Mouse (Mus musculus) macrophage (primary cell): ENCODE data around the gene Ccar1. TPM values are rescaled to one million over a fixed set of nuclear protein-coding genes. Genes with fewer than 3 reads are reported as not detected.
A peak's percentile ranks its signal among the peaks of the same experiment; 100 is the strongest.

Experiments
- H3K27ac ChIP-seq: fragments of 350-480 bp; formaldehyde crosslinking; 2 replicates; pipeline ENCODE4 v1.9.0; 2021
- H3K36me3 ChIP-seq: fragments of 350-480 bp; formaldehyde crosslinking; 2 replicates; pipeline ENCODE4 v1.9.0; 2021; ENCODE audit errors: inconsistent target
- H3K4me3 ChIP-seq: fragments of 350-480 bp; formaldehyde crosslinking; 2 replicates; pipeline ENCODE4 v1.9.0; 2021; ENCODE audit errors: inconsistent target
- H3K79me2 ChIP-seq: fragments of 350-480 bp; formaldehyde crosslinking; 2 replicates; pipeline ENCODE4 v1.9.0; 2021; ENCODE audit errors: inconsistent target
- WGBS: methylation state at CpG from one replicate; pipeline ENCODE4 v1.1.7; 2026; ENCODE audit warnings: inconsistent platforms; ENCODE audit not compliant: missing documents; 5-methylcytosine and 5-hydroxymethylcytosine counted together
- polyA plus RNA-seq: library from polyadenylated mRNA; stranded (reverse); fragments of 250-400 nt; gene quantifications from 3 replicates; pipeline ENCODE4 v1.2.4, GENCODE M21; 2018; ENCODE audit warnings: inconsistent platforms
- total RNA-seq, 78 experiments: library from RNA; depleted of rRNA; stranded (reverse); fragments of 250-400 nt; gene quantifications; 1 replicate in 9 of 78; 2 replicates in 24 of 78; 3 replicates in 43 of 78; 4 replicates in 2 of 78; pipeline ENCODE4 v1.2.4; 2018; ENCODE audit warnings: inconsistent platforms in 56 of 78

The Ccar1 gene
- 100 to 1,000 TPM; 147 to 471 (median 317) TPM for total RNA-seq (2018; cell fraction: chromatin; rRNA removed)
- 10 to 100 TPM; 32.1 to 52.9 (median 41.6) TPM for total RNA-seq (2018; cell fraction: cytosol; rRNA removed)
- 100 to 1,000 TPM in 17 of 26 experiments, 10 to 100 TPM in 9; 62.5 to 247 (median 116) TPM for total RNA-seq (2018; cell fraction: nucleus; rRNA removed)
- 44.5 to 72.7 TPM (median 52.5 TPM) in 3 replicates for polyA plus RNA-seq

DNA sequence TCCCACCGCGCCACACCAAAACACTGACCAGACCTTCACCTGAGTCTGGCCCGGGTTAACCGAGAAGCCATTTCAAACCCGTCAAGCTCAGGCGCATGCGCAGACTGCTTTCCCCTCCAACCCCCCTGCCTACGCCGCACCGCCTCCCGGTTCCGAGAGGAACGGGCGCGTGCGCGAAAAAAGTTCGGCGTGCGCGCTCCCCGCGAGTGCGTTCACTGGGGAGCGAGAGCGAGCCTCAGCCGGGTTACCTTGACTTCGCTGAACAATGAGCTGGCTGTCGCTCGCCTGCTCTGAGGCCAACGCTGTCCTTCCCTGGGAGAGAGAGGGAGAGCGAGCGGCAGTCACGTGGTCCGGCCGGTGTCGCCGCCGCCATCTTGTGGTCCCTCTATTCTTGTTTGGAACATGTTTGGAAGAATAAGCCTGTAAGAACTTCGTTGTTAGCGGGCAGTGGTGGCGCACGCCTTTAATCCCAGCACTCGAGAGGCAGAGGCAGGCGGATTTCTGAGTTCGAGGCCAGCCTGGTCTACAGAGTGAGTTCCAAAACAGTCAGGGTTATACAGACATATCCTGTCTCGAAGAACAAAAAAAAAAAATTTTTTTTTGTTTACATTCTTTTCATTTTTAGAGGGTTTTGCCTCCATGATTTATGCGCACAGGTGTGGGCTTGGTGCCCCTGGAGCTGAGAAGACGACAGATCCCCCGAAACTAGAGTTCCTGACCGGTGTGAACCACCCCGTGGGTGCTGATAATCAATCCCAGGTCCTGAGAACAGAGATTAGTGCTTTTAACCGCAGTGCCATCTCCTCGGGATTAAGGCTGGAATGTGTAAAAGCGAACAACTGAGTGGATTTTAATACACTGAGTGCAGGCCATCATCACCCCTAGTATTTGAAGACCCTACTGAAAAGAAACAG lies at the start of gene Ccar1:
Gene Ccar1, minus strand, starts transcription at position 110 of the 914 bp plus-strand sequence.
- Histone ChIP-seq H3K27ac (peak within 1 kb of the TSS; percentile 84), H3K36me3 (peaks cover 18% of the 10 kb centered on the region; the same call in 1 of the 2 replicates), H3K4me3 (peak within 1 kb of the TSS; percentile 68), H3K79me2 (peaks cover 41% of the 10 kb centered on the region)
- 7% methylated on average over 54 of the region's 55 CpGs for WGBS

DNA sequence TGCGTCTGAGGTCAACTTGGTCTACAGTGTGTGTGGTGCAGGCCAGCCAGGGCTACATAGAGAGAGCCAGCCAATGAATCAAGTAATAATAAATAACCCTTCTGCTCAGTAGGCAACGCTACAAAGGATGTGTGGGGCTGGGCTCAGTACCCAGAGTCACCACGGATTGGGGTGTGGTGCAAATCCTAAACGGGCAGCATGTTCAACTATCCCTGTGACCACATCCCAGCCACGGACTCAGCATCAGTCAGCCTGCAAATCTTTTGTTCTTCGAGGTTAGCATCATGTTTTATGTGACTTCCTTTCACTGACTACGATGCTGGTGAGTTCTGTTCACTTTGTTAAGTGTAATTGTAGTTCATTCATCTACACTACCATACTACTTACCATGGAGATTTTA lies 48.6 kb upstream of the Ccar1 start:
- Histone ChIP-seq H3K79me2 (no peaks in the 10 kb centered on the region), H3K27ac (no peak overlapping the region), H3K36me3 (no peaks in the 10 kb centered on the region), H3K4me3 (no peak overlapping the region)
- WGBS, result 64% methylated on average over 6 of the region's 7 CpGs

DNA sequence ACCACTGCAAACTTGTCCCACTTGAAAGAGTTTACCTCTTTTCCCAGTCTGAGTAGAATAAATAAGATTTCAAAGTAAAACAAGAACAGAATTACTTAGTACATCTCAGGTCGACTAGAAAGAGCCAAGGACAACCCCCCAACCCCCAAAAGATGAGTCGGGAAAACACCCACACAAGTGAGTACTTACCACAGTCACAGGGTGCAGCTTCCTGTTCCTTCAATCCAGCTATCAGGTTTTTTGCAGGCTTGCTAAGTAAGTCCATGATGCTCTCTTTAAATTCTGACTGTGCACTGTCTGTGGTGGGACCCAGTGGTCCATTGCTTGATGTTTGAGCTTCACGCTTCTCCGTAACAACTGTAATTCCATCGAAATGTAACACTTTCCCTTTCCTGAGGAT lies 45.9 kb upstream of the Ccar1 start:
- 61% methylated on average over 5 of the region's 5 CpGs for WGBS
- H3K79me2 ChIP-seq, result no peaks in the 10 kb centered on the region
- H3K4me3 ChIP-seq, result no peak overlapping the region
- no peak overlapping the region for H3K27ac ChIP-seq
- no peaks in the 10 kb centered on the region for H3K36me3 ChIP-seq

DNA sequence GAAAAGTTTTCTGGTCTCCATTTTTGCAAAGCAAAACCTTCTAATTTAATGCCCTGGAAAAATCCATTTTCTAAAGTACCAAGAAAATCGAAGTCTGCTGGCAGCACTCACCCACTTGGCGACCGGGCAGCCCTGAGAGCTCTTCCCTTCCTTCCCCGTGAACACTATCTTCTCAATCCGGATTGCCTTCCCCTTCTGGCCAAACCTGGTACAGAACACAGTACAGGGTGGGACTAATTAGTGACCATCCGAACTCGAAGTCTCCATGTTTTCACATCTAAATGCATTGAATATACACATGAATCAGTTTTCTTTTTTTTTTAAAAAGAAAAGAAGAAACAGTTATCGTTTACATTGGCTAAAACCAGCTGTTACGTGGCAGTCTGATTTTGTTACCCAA lies 40.7 kb upstream of the Ccar1 start:
- WGBS, result 88% methylated on average over 9 of the region's 9 CpGs
- H3K27ac ChIP-seq, result no peak overlapping the region
- H3K36me3 ChIP-seq, result no peaks in the 10 kb centered on the region
- no peaks in the 10 kb centered on the region for H3K79me2 ChIP-seq
- no peak overlapping the region for H3K4me3 ChIP-seq

DNA sequence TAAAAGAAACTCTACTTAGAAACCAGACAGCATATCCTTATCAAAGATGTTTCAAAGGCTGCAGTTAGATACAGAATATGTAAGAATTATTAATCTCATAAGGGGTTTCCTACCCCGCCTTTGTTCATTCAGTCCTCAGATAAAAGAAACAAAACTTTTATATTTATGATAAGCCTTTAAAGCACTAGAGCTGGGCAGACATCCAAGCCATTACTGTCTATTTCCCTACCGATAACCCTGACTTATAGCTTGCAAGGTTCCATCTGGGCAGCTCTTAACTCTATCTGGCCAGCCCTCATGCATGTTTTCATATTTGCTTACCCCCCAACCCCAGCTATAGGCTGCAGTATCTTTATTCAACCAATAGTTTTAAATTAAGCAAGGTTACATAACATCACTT lies 39.5 kb upstream of the Ccar1 start:
- Histone ChIP-seq H3K79me2 (no peaks in the 10 kb centered on the region), H3K4me3 (no peak overlapping the region), H3K36me3 (no peaks in the 10 kb centered on the region), H3K27ac (no peak overlapping the region)
- 100% methylated on average over 2 of the region's 2 CpGs for WGBS

DNA sequence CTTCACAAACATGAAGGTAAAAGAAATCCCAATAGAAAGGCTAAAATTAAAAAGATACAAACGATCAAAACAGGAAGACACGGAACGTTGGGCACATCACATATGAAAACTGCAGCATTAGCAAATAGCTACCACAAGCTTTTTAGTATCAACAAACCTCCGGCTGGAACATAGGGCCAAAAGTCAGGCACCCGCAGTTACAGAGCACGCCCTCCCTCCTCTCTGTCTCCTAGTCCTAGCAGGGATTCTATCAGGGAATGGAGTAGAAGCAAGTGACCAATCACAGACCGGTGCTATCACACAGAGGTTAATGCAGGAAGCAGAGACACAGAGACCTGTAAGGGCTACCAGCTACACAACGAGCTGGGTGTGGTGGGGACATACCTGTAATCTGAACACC lies 32.4 kb upstream of the Ccar1 start:
- no peak overlapping the region for H3K4me3 ChIP-seq
- no peak overlapping the region for H3K27ac ChIP-seq
- H3K79me2 ChIP-seq, result no peaks in the 10 kb centered on the region
- H3K36me3 ChIP-seq, result no peaks in the 10 kb centered on the region
- WGBS, result 90% methylated on average over 8 of the region's 8 CpGs

DNA sequence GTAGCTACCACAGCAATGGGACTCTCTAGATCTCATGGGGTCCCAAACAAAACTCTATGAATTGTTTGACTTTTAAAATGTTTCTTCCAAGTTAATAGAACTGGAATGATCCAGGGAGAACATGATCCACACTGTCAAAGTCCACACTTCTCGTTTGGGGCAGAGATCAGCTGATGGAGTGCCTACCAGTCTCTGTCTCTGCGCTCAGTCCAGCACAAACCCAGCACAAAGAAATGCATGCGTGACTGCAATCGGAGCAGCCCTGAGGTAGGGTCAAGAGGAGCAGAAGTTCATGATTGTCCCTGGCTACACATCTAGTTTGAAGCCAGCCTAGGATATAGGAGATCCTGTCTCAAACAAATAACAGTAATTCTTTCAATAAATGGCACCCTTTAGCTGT lies 31.3 kb upstream of the Ccar1 start:
- 89% methylated on average over 4 of the region's 4 CpGs for WGBS
- Histone ChIP-seq H3K36me3 (no peaks in the 10 kb centered on the region), H3K27ac (no peak overlapping the region), H3K79me2 (no peaks in the 10 kb centered on the region), H3K4me3 (no peak overlapping the region)

DNA sequence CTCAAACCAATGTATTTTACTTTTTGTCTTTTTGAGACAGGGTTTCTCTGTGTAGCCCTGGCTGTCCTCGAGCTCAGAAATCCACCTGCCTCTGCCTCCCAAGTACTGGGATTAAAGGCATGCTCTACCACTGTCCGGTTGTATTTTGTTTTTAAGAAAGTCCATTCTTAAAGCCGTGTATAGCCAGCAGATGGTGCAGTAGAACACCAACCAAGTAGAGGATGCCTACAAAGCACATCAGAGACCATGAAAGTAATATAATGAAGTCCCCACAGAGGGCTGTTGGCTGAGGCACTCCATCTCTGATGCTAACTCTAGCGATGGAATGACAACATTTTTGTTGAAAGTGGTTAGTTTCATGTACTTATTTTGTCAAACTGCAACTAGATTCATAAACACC lies 17.9 kb upstream of the Ccar1 start:
- H3K79me2 ChIP-seq, result no peaks in the 10 kb centered on the region
- H3K4me3 ChIP-seq, result no peak overlapping the region
- no peaks in the 10 kb centered on the region for H3K36me3 ChIP-seq
- H3K27ac ChIP-seq, result no peak overlapping the region
- WGBS, result 89% methylated on average over 4 of the region's 4 CpGs

DNA sequence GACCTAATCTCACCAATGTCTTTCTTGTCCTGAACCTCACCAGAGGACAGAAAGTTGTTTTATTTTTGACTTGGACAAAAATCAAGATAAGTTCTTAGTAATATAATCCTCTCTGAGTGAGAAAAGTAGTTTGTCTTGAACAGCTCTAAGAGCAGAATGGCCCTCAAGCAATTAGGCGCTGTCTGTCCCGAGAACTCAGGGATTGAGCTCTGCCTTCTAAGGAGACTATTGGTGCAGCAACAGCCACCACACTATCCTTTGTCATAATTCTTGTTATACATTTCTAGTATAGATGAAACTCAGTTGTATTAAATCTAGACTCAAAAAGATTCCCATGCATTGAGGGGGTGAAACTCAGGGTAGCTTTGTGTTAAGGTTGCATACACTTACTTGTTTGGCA lies 16.7 kb upstream of the Ccar1 start:
- WGBS, result 100% methylated on average over 2 of the region's 2 CpGs
- Histone ChIP-seq H3K36me3 (no peaks in the 10 kb centered on the region), H3K4me3 (no peak overlapping the region), H3K27ac (no peak overlapping the region), H3K79me2 (no peaks in the 10 kb centered on the region)

DNA sequence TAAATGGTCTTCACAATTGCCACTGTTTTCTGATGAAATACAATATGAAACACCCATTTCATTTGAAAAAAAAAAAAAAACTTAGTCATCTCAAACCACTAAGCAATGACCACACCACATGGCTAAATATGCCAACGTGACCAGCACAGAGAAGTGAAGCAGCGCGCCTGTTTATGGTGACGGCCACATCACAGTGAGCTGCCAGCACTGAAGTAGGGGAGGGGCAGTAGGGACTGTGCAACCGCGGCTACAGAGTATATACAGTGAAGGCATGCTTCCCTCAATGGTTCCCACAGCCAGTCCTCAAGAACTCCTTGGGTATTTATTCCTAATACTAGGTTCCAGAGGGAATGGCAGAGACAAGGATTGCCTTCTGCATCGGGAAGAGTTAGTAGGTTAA lies 16.2 kb upstream of the Ccar1 start:
- Histone ChIP-seq H3K36me3 (no peaks in the 10 kb centered on the region), H3K4me3 (no peak overlapping the region), H3K27ac (no peak overlapping the region), H3K79me2 (no peaks in the 10 kb centered on the region)
- 70% methylated on average over 7 of the region's 7 CpGs for WGBS

DNA sequence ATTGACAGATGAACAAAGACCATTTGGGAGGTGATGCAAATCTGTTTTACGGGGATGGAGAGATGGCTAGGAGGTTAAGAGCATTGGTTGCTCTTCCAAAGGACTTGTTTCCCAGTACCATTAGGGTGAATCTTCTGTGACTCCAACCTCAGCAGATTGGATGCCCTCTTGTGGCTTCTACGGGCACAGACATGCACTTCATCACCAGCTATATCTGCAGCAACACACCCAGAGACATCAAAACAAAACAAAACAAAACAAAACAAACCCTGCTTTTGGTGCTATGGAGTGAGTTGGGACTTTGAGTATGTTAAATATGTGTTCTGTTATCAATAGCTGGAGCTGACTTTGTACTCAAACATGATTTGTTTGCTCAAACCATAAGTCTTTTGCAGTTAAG lies 12.0 kb upstream of the Ccar1 start:
- 68% methylated on average over 2 of the region's 2 CpGs for WGBS
- Histone ChIP-seq H3K27ac (no peak overlapping the region), H3K4me3 (no peak overlapping the region), H3K79me2 (no peaks in the 10 kb centered on the region), H3K36me3 (no peaks in the 10 kb centered on the region)

DNA sequence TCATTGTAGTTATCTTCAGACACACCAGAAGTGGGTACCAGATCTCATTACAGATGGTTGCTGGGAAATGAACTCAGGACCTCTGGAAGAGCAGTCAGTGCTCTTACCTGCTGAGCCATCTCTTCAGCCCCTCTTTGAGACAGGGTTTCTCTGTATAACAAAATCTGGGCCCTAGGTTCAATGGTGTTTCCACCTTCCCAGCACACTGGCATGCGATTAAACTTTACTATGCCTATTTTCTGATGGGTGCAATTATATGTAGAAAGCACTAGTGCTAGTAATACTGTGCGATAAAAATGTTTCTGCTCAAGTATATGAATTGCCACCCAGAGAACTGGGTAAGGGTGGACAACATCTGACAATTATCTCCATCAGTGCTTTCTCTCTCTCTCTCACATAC lies 11.2 kb upstream of the Ccar1 start:
- no peak overlapping the region for H3K27ac ChIP-seq
- no peak overlapping the region for H3K4me3 ChIP-seq
- no peaks in the 10 kb centered on the region for H3K79me2 ChIP-seq
- no peaks in the 10 kb centered on the region for H3K36me3 ChIP-seq
- 100% methylated on average over 2 of the region's 2 CpGs for WGBS

DNA sequence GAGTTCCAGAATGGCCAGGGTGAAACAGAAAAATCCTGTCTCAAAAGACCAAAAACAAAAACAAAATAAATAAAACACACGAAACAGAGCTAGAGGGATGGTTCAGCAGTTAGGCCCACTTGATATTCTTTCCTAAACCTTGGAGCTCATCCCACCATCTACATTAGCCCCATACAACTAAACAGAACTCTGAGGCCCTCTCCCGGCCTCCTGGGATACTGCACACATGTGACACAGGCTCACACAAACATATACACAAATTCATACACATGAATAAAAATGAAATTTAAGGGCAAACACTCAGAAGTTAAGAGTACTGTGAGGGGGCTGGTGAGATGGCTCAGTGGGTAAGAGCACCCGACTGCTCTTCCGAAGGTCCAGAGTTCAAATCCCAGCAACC lies 2.1 kb upstream of the Ccar1 start:
- Histone ChIP-seq H3K27ac (no peak overlapping the region), H3K79me2 (peaks cover 24% of the 10 kb centered on the region)
- WGBS, result 100% methylated on average over 4 of the region's 4 CpGs

DNA sequence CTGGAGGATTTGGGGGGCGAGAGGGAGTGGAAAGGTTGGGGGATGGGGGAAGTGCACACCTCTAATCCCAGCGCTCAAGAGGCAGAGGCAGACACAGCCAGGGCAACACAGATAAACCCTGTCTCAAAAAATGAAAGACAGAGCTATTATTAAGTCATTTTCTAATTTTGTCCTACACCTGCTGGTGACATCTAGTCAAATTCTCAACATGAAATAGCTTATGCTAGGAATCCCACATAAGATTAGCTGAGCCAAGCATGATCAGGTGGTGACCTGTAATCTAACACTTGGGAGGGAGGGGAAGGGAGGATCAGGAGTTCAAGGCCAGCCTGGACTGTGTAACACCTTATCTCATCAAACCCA lies 986 bp upstream of the Ccar1 start:
- Histone ChIP-seq H3K79me2 (peaks cover 35% of the 10 kb centered on the region), H3K4me3 (peak overlapping the region; percentile 45), H3K27ac (peak overlapping the region; percentile 84), H3K36me3 (peaks cover 18% of the 10 kb centered on the region; the same call in 1 of the 2 replicates)
- WGBS, result 88% methylated on average over 2 of the region's 2 CpGs

More for the DNA sequence above, 2.1 kb upstream of the Ccar1 start:
- Histone ChIP-seq H3K4me3 (no peak overlapping the region), H3K36me3 (peaks cover 9% of the 10 kb centered on the region; the same call in 1 of the 2 replicates)
